Mouse (Mus musculus): ENCODE measurements around the gene Ern1. TPM values are rescaled to one million over a fixed set of nuclear protein-coding genes. Genes with fewer than 3 reads are reported as not detected.
"Not testable (repeated sequence)": the region's sequence is repeated elsewhere in the genome, so short reads cannot be mapped to it uniquely, and the experiment has no call there.

Ern1 gene
- polyA plus RNA-seq, 1 experiment from 2014 or later: 4.7 TPM

- no peaks in the 10 kb centered on the region for H3K27me3 ChIP-seq (ENCODE audit: control insufficient read depth, insufficient read depth, low read length)
- no peaks in the 10 kb centered on the region for H3K4me1 ChIP-seq (ENCODE audit: control insufficient read depth, insufficient read depth, low read length)
- no peaks in the 10 kb centered on the region for H3K36me3 ChIP-seq (ENCODE audit: control insufficient read depth, insufficient read depth)
- 30% methylated on average over 4 of the region's 4 CpGs for WGBS
- H3K9me3 ChIP-seq (replicated peaks; ENCODE audit: control insufficient read depth, low read length): no peaks in the 10 kb centered on the region
- ATAC-seq (replicated peaks; ENCODE audit: extremely low read depth, insufficient read depth, low FRiP score): no peak
- H3K4me2 ChIP-seq (ENCODE audit: low read depth, low read length): no peak overlapping the region
- H3K9ac ChIP-seq (ENCODE audit: low read length): no peak overlapping the region
- H3K27ac ChIP-seq (ENCODE audit: low read length): no peak overlapping the region
- no peak overlapping the region for H3K4me3 ChIP-seq (ENCODE audit: low read length)
These were observed 11.2 kb upstream of the Ern1 start for GRCm38 (mm10) chr11:106498739-106499379.

GRCm38 (mm10) chr11:106497926-106498325, 10.3 kb upstream of the Ern1 start:
- Histone ChIP-seq H3K36me3 (ENCODE audit: control insufficient read depth, insufficient read depth) (no peaks in the 10 kb centered on the region), H3K4me1 (ENCODE audit: control insufficient read depth, insufficient read depth, low read length) (no peaks in the 10 kb centered on the region), H3K9me3 (replicated peaks; ENCODE audit: control insufficient read depth, low read length) (no peaks in the 10 kb centered on the region), H3K9ac (ENCODE audit: low read length) (no peak overlapping the region), H3K4me3 (ENCODE audit: low read length) (no peak overlapping the region), H3K27ac (ENCODE audit: low read length) (no peak overlapping the region), H3K4me2 (ENCODE audit: low read depth, low read length) (no peak overlapping the region), H3K27me3 (ENCODE audit: control insufficient read depth, insufficient read depth, low read length) (no peaks in the 10 kb centered on the region)
- WGBS: 84% methylated on average over 2 of the region's 2 CpGs
- ATAC-seq (replicated peaks; ENCODE audit: extremely low read depth, insufficient read depth, low FRiP score): no peak

- not testable (repeated sequence) for ATAC-seq (replicated peaks; ENCODE audit: extremely low read depth, insufficient read depth, low FRiP score); H3K4me2 ChIP-seq (ENCODE audit: low read depth, low read length); H3K27ac ChIP-seq (ENCODE audit: low read length); H3K4me3 ChIP-seq (ENCODE audit: low read length); H3K36me3 ChIP-seq (ENCODE audit: control insufficient read depth, insufficient read depth); H3K9ac ChIP-seq (ENCODE audit: low read length); H3K9me3 ChIP-seq (replicated peaks; ENCODE audit: control insufficient read depth, low read length); H3K27me3 ChIP-seq (ENCODE audit: control insufficient read depth, insufficient read depth, low read length); H3K4me1 ChIP-seq (ENCODE audit: control insufficient read depth, insufficient read depth, low read length)
- WGBS: 99% methylated on average over 2 of the region's 2 CpGs
These were observed 9.4 kb upstream of the Ern1 start for GRCm38 (mm10) chr11:106497009-106497408.

- 75% methylated on average over 7 of the region's 7 CpGs for WGBS
- Histone ChIP-seq H3K4me3 (ENCODE audit: low read length) (no peak overlapping the region), H3K9ac (ENCODE audit: low read length) (no peak overlapping the region), H3K9me3 (replicated peaks; ENCODE audit: control insufficient read depth, low read length) (no peaks in the 10 kb centered on the region), H3K27me3 (ENCODE audit: control insufficient read depth, insufficient read depth, low read length) (no peaks in the 10 kb centered on the region), H3K27ac (ENCODE audit: low read length) (no peak overlapping the region), H3K4me2 (ENCODE audit: low read depth, low read length) (no peak overlapping the region), H3K4me1 (ENCODE audit: control insufficient read depth, insufficient read depth, low read length) (no peaks in the 10 kb centered on the region), H3K36me3 (ENCODE audit: control insufficient read depth, insufficient read depth) (no peaks in the 10 kb centered on the region)
- no peak for ATAC-seq (replicated peaks; ENCODE audit: extremely low read depth, insufficient read depth, low FRiP score)
These were observed 5.5 kb upstream of the Ern1 start for GRCm38 (mm10) chr11:106492984-106493669.

- no peak overlapping the region for H3K4me3 ChIP-seq (ENCODE audit: low read length)
- H3K4me2 ChIP-seq (ENCODE audit: low read depth, low read length): no peak overlapping the region
- 2% methylated on average over 3 of the region's 3 CpGs for WGBS
- H3K4me1 ChIP-seq (ENCODE audit: control insufficient read depth, insufficient read depth, low read length): peaks cover 3% of the 10 kb centered on the region
- H3K36me3 ChIP-seq (ENCODE audit: control insufficient read depth, insufficient read depth): no peaks in the 10 kb centered on the region
- no peaks in the 10 kb centered on the region for H3K9me3 ChIP-seq (replicated peaks; ENCODE audit: control insufficient read depth, low read length)
- H3K27me3 ChIP-seq (ENCODE audit: control insufficient read depth, insufficient read depth, low read length): no peaks in the 10 kb centered on the region
- H3K9ac ChIP-seq (ENCODE audit: low read length): no peak overlapping the region
- no peak for ATAC-seq (replicated peaks; ENCODE audit: extremely low read depth, insufficient read depth, low FRiP score)
- H3K27ac ChIP-seq (ENCODE audit: low read length): no peak overlapping the region
These were observed 3.7 kb upstream of the Ern1 start for GRCm38 (mm10) chr11:106491393-106491792.

GRCm38 (mm10) chr11:106490600-106490999, 2.9 kb upstream of the Ern1 start:
- not testable (repeated sequence) for H3K9me3 ChIP-seq (replicated peaks; ENCODE audit: control insufficient read depth, low read length); H3K4me3 ChIP-seq (ENCODE audit: low read length); ATAC-seq (replicated peaks; ENCODE audit: extremely low read depth, insufficient read depth, low FRiP score); H3K27me3 ChIP-seq (ENCODE audit: control insufficient read depth, insufficient read depth, low read length); H3K27ac ChIP-seq (ENCODE audit: low read length); H3K9ac ChIP-seq (ENCODE audit: low read length); H3K36me3 ChIP-seq (ENCODE audit: control insufficient read depth, insufficient read depth); H3K4me1 ChIP-seq (ENCODE audit: control insufficient read depth, insufficient read depth, low read length); H3K4me2 ChIP-seq (ENCODE audit: low read depth, low read length)
- WGBS: 89% methylated on average over 6 of the region's 6 CpGs

GRCm38 (mm10) chr11:106490057-106490456, 2.4 kb upstream of the Ern1 start:
- no peak for ATAC-seq (replicated peaks; ENCODE audit: extremely low read depth, insufficient read depth, low FRiP score)
- Histone ChIP-seq H3K27me3 (ENCODE audit: control insufficient read depth, insufficient read depth, low read length) (no peaks in the 10 kb centered on the region), H3K9me3 (replicated peaks; ENCODE audit: control insufficient read depth, low read length) (no peaks in the 10 kb centered on the region), H3K4me1 (ENCODE audit: control insufficient read depth, insufficient read depth, low read length) (peaks cover 11% of the 10 kb centered on the region), H3K4me3 (ENCODE audit: low read length) (no peak overlapping the region), H3K4me2 (ENCODE audit: low read depth, low read length) (no peak overlapping the region), H3K9ac (ENCODE audit: low read length) (no peak overlapping the region), H3K36me3 (ENCODE audit: control insufficient read depth, insufficient read depth) (no peaks in the 10 kb centered on the region), H3K27ac (ENCODE audit: low read length) (no peak overlapping the region)
- WGBS: 68% methylated on average over 10 of the region's 10 CpGs

GRCm38 (mm10) chr11:106489036-106489693, 1.5 kb upstream of the Ern1 start:
- no peaks in the 10 kb centered on the region for H3K27me3 ChIP-seq (ENCODE audit: control insufficient read depth, insufficient read depth, low read length)
- H3K4me2 ChIP-seq (ENCODE audit: low read depth, low read length): no peak overlapping the region
- 43% methylated on average over 7 of the region's 7 CpGs for WGBS
- no peak overlapping the region for H3K4me3 ChIP-seq (ENCODE audit: low read length)
- H3K36me3 ChIP-seq (ENCODE audit: control insufficient read depth, insufficient read depth): no peaks in the 10 kb centered on the region
- no peak overlapping the region for H3K9ac ChIP-seq (ENCODE audit: low read length)
- H3K9me3 ChIP-seq (replicated peaks; ENCODE audit: control insufficient read depth, low read length): no peaks in the 10 kb centered on the region
- ATAC-seq (replicated peaks; ENCODE audit: extremely low read depth, insufficient read depth, low FRiP score): no peak
- no peak overlapping the region for H3K27ac ChIP-seq (ENCODE audit: low read length)
- H3K4me1 ChIP-seq (ENCODE audit: control insufficient read depth, insufficient read depth, low read length): peaks cover 11% of the 10 kb centered on the region

- Histone ChIP-seq H3K4me1 (ENCODE audit: control insufficient read depth, insufficient read depth, low read length) (peaks cover 11% of the 10 kb centered on the region), H3K4me3 (ENCODE audit: low read length) (peak overlapping the region; percentile 98), H3K36me3 (ENCODE audit: control insufficient read depth, insufficient read depth) (no peaks in the 10 kb centered on the region), H3K9me3 (replicated peaks; ENCODE audit: control insufficient read depth, low read length) (no peaks in the 10 kb centered on the region), H3K9ac (ENCODE audit: low read length) (0 out of 2 replicates have a peak overlapping the region, but pooled peaks have one; percentile 7), H3K4me2 (ENCODE audit: low read depth, low read length) (peak overlapping the region; percentile 91), H3K27ac (ENCODE audit: low read length) (peak overlapping the region; percentile 57), H3K27me3 (ENCODE audit: control insufficient read depth, insufficient read depth, low read length) (no peaks in the 10 kb centered on the region)
- peak; percentile 16; the same call in 1 of the 2 replicates for ATAC-seq (replicated peaks; ENCODE audit: extremely low read depth, insufficient read depth, low FRiP score)
- WGBS: 15% methylated on average over 17 of the region's 17 CpGs
These were observed 492 bp upstream of the Ern1 start for GRCm38 (mm10) chr11:106488126-106488561.
